Mouse (Mus musculus) neural tube, embryonic 14.5 days (tissue): ENCODE measurements around the gene Ahnak2. TPM values are rescaled to one million over a fixed set of nuclear protein-coding genes. Genes with fewer than 3 reads are reported as not detected.
A peak's percentile ranks its signal among the peaks of the same experiment; 100 is the strongest.
"Not testable (repeated sequence)": the region's sequence is repeated elsewhere in the genome, so short reads cannot be mapped to it uniquely, and the experiment has no call there.

Source experiments
- ATAC-seq: fragments of 200-750 bp; cut with Nextera tagmentation; 2 replicates; pipeline ENCODE4 v1.8.0; 2017; ENCODE audit warnings: low read depth, mild to moderate bottlenecking, moderate TSS enrichment, moderate library complexity
- H3K27ac ChIP-seq: fragments of 300-500 bp; sonication (generic); 2 replicates; pipeline ENCODE4 v1.5.1; 2014; ENCODE audit warnings: low read depth, mild to moderate bottlenecking, control low read depth, low read length, moderate library complexity, mixed read lengths
- H3K27me3 ChIP-seq: fragments of 300-500 bp; sonication (generic); 2 replicates; pipeline ENCODE4 v1.6.1; 2014; ENCODE audit warnings: low read length; ENCODE audit not compliant: control insufficient read depth, insufficient read depth
- H3K36me3 ChIP-seq: fragments of 300-500 bp; sonication (generic); 2 replicates; pipeline ENCODE4 v1.6.1; 2014; ENCODE audit warnings: low read length, mixed read lengths; ENCODE audit not compliant: control insufficient read depth, insufficient read depth
- H3K4me1 ChIP-seq: fragments of 300-500 bp; sonication (generic); 2 replicates; pipeline ENCODE4 v1.6.1; 2014; ENCODE audit warnings: low read length; ENCODE audit not compliant: control insufficient read depth, insufficient read depth
- H3K4me2 ChIP-seq: fragments of 300-500 bp; sonication (generic); 2 replicates; pipeline ENCODE4 v1.6.1; 2014; ENCODE audit warnings: mild to moderate bottlenecking, low read depth, low read length, control low read depth
- H3K4me3 ChIP-seq: fragments of 300-500 bp; sonication (generic); 2 replicates; pipeline ENCODE4 v1.5.1; 2014; ENCODE audit warnings: low read depth, low read length, control low read depth, mixed read lengths
- H3K9ac ChIP-seq: fragments of 300-500 bp; sonication (generic); replicated peaks from 2 replicates; pipeline ENCODE4 v1.6.1; 2014; ENCODE audit warnings: low read depth, mild to moderate bottlenecking, control low read depth, low read length, mixed read lengths
- H3K9me3 ChIP-seq: fragments of 300-500 bp; sonication (generic); 2 replicates; pipeline ENCODE4 v1.6.1; 2016; ENCODE audit warnings: low read length; ENCODE audit not compliant: control insufficient read depth
- WGBS: fragments of 180-500 bp; shearing (Covaris S2); extraction: QIAGEN DNeasy Blood & Tissue Kit; methylation state at CpG from one replicate; pipeline ENCODE4 v1.1.7; 2014; 5-methylcytosine and 5-hydroxymethylcytosine counted together
- polyA plus RNA-seq: library from polyadenylated mRNA; unstranded; fragments of >200 nt; fragmentation: Nextera tagmentation; extraction: Ambion mirVana; gene quantifications from 2 replicates; pipeline ENCODE4 v1.2.1, GENCODE M21; 2014

Gene Ahnak2
- polyA plus RNA-seq = 3.1 and 4.9 TPM in 2 replicates

DNA sequence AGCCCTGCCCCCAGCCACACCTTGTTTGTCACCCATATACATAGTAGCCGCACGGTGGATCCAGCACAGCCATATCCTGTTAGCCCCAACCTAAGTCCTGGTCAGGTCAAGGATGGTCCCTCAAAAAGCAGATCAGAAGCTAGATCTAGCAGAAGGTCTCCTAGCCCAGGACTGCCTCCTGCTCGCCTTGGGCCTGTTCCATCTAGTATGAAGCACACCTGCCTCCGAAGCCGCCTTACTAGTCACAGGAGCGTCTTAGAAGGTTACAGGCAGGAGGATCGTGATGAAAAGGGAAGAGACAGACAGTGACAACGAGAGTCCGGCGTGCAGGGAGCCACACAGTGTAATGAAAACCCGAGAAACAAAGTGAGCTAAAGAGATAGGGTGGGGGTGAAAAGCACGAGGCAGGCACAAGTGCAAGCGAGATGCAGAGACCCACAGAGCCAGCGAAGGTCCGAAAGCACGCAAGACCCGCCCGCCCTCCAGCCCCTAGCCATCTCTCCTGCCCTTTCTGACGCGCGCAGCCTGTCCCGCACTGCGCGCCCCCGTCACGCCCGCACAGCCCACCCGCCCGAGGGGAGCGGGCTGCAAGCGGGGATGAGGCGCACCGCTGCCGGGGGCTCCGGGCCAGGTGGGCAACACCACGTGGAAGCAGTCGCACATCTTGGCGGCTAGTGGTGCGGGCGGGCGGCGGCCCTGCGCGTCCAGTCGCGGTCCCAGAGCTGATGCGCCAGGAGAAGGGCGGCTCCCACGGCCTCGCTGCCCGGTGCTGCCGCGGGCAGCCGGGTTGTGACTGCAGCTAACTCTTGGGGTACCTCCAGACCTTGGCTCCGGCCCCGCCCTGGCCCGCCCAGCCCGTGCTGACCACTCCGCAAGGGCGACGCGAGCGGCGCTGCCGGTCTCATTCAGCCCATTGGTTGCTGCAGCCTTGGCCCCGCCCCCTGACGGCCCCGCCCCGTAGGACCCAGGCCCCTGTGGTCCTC lies at the start of gene Ahnak2:
Ahnak2 (minus strand) TSS at position 794 of the 983 bp plus-strand sequence.
- H3K4me2 ChIP-seq = peak within 1 kb of the TSS; percentile 100
- H3K27ac ChIP-seq = no peak within 1 kb of the TSS
- no peaks in the 10 kb centered on the region; the same call in 1 of the 2 replicates for H3K27me3 ChIP-seq
- no peaks in the 10 kb centered on the region for H3K36me3 ChIP-seq
- ATAC-seq = peak; percentile 45
- peak within 1 kb of the TSS; percentile 69 for H3K9ac ChIP-seq
- WGBS = 5% methylated on average over 68 of the region's 69 CpGs
- H3K9me3 ChIP-seq = no peaks in the 10 kb centered on the region
- H3K4me3 ChIP-seq = peak within 1 kb of the TSS; percentile 61
- peaks cover 7% of the 10 kb centered on the region; the same call in 1 of the 2 replicates for H3K4me1 ChIP-seq

GRCm38 (mm10) chr12:112851116-112851515 lies 48.7 kb upstream of the Ahnak2 start:
- no peak for ATAC-seq
- H3K27me3 ChIP-seq = no peaks in the 10 kb centered on the region
- no peak overlapping the region for H3K4me2 ChIP-seq
- no peak overlapping the region for H3K27ac ChIP-seq
- H3K4me3 ChIP-seq = no peak overlapping the region
- 75% methylated on average over 5 of the region's 8 CpGs for WGBS
- H3K9ac ChIP-seq = no peak overlapping the region
- H3K36me3 ChIP-seq = no peaks in the 10 kb centered on the region
- no peaks in the 10 kb centered on the region for H3K9me3 ChIP-seq
- H3K4me1 ChIP-seq = no peaks in the 10 kb centered on the region

GRCm38 (mm10) chr12:112850344-112850743 lies 47.9 kb upstream of the Ahnak2 start:
- Histone ChIP-seq H3K27ac (no peak overlapping the region), H3K4me1 (no peaks in the 10 kb centered on the region), H3K36me3 (no peaks in the 10 kb centered on the region), H3K27me3 (no peaks in the 10 kb centered on the region), H3K9ac (no peak overlapping the region), H3K4me3 (no peak overlapping the region), H3K4me2 (no peak overlapping the region), H3K9me3 (no peaks in the 10 kb centered on the region)
- ATAC-seq = no peak
- 93% methylated on average over 9 of the region's 9 CpGs for WGBS

- H3K4me1 ChIP-seq = no peaks in the 10 kb centered on the region
- no peak overlapping the region for H3K9ac ChIP-seq
- H3K4me3 ChIP-seq = no peak overlapping the region
- H3K27ac ChIP-seq = no peak overlapping the region
- no peaks in the 10 kb centered on the region for H3K9me3 ChIP-seq
- WGBS = 81% methylated on average over 11 of the region's 11 CpGs
- no peak overlapping the region for H3K4me2 ChIP-seq
- H3K27me3 ChIP-seq = no peaks in the 10 kb centered on the region
- H3K36me3 ChIP-seq = no peaks in the 10 kb centered on the region
- ATAC-seq = no peak
Observed at GRCm38 (mm10) chr12:112849235-112850022, 47.0 kb upstream of the Ahnak2 start.

DNA sequence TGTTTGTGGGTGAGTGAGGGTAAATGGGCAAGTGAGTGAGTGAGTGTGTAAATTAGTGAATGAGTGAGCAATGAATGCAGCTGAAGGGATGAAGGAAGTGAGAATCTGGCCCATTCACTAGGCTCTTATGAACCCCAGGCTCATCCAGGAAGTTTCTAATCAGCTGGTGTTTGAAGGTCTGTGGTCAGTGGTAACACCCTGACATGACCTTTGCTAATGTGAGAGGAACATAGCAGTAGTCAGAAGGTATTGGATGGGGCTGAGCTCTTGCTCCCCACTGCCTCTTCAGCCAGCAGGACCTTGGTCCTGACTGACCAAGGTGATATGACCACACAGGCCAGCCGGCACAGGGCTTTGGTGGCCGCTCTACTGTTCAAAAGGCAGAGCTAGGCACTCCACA lies 45.4 kb upstream of the Ahnak2 start:
- Histone ChIP-seq H3K4me1 (no peaks in the 10 kb centered on the region), H3K9ac (no peak overlapping the region)

DNA sequence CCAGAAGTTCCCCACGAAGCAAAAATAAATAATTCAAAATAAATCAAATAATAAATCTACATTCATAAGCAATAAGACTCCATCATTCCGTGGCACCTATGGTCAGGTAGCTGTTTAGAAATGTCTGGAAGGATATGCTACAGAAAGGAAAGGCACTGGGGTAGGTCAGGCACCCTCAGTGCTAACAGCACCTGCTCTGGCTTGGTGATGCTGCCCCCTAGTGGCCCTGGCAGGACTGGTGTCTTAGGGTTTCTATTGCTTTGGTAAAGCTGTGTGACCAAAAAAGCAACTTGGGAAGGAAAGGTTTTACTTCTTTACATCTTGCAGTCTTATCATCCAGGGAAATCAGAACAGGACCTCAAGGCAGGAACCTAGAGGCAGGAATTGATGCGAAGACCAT lies 41.3 kb upstream of the Ahnak2 start:
- 22% methylated on average over 3 of the region's 3 CpGs for WGBS
- Histone ChIP-seq H3K9ac (no peak overlapping the region), H3K4me3 (no peak overlapping the region), H3K4me2 (no peak overlapping the region), H3K4me1 (no peaks in the 10 kb centered on the region), H3K27me3 (no peaks in the 10 kb centered on the region), H3K9me3 (no peaks in the 10 kb centered on the region), H3K36me3 (no peaks in the 10 kb centered on the region), H3K27ac (no peak overlapping the region)
- ATAC-seq = peak; percentile 76; the same call in 1 of the 2 replicates

More for the DNA sequence above, 45.4 kb upstream of the Ahnak2 start:
- ATAC-seq = no peak
- Histone ChIP-seq H3K27ac (no peak overlapping the region), H3K4me3 (no peak overlapping the region), H3K4me2 (no peak overlapping the region), H3K27me3 (no peaks in the 10 kb centered on the region), H3K36me3 (no peaks in the 10 kb centered on the region), H3K9me3 (no peaks in the 10 kb centered on the region)
- WGBS = 90% methylated on average over 2 of the region's 2 CpGs

DNA sequence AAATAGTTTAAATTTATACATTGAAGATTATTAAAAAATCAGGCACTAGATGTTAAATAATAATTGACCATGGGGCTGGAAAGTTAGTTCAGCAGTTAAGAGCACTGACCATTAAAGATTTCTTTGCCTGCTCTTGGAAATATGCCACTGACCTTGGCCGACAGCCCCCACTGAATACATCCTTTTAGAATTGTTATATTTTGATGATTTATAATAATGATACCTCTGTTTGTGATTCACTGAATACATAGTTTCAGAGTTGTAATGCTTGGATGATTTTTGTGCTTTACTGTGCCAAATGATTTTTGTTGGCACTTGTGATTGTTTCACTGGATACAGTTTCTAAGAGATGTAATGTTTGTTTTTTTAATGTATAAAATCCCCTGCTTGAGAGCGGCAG lies 39.7 kb upstream of the Ahnak2 start:
- H3K4me3 ChIP-seq, H3K27ac ChIP-seq, H3K27me3 ChIP-seq, H3K4me1 ChIP-seq, ATAC-seq, H3K9me3 ChIP-seq, H3K4me2 ChIP-seq, H3K9ac ChIP-seq, H3K36me3 ChIP-seq: not testable (repeated sequence)
- 85% methylated on average over 2 of the region's 2 CpGs for WGBS

- H3K4me3 ChIP-seq, H3K36me3 ChIP-seq, H3K9me3 ChIP-seq, H3K4me2 ChIP-seq, H3K27me3 ChIP-seq, ATAC-seq, H3K4me1 ChIP-seq, H3K9ac ChIP-seq, H3K27ac ChIP-seq: not testable (repeated sequence)
- 67% methylated on average over 4 of the region's 4 CpGs for WGBS
Observed at GRCm38 (mm10) chr12:112841338-112841892, 39.0 kb upstream of the Ahnak2 start.
